Mouse (Mus musculus): ENCODE measurements around the gene Myrip. TPM values are rescaled to one million over a fixed set of nuclear protein-coding genes. Genes with fewer than 3 reads are reported as not detected.

Myrip gene
- polyA plus RNA-seq, 1 experiment from 2014 or later, result 0.30 TPM

DNA sequence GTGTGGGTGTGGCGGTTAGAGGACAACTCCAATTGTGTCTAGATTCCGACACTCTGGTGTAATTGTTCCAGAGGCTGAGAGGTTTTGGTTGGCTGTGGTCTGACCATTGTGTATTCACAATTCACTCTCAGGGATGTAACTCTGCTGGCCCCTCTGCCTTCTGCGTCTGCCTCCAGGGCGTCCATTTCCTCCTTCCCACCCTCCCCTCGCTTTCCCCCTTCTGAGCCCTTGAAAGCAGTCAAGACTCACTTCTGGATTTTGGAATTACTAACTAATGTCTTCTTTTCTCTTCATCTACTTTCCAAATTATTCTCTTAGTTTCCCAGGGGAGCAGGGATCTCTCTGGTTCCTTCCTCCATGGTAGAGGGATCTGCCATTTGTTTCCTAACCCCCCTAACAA, 8.8 kb upstream of the Myrip start:
- ATAC-seq (ENCODE audit: low FRiP score, low TSS enrichment), result no peak
- no peak overlapping the region for H3K4me2 ChIP-seq (replicated peaks; ENCODE audit: low read depth, low read length)
- H3K9ac ChIP-seq (replicated peaks; ENCODE audit: low read length), result no peak overlapping the region
- no peaks in the 10 kb centered on the region for H3K27me3 ChIP-seq (ENCODE audit: insufficient read depth, low read length)
- H3K4me1 ChIP-seq (ENCODE audit: insufficient read depth, low read length), result no peaks in the 10 kb centered on the region
- H3K9me3 ChIP-seq (ENCODE audit: low read length), result no peaks in the 10 kb centered on the region
- WGBS, result 68% methylated on average over 5 of the region's 5 CpGs
- H3K36me3 ChIP-seq (ENCODE audit: insufficient read depth, low read length), result no peaks in the 10 kb centered on the region
- H3K4me3 ChIP-seq (ENCODE audit: low read length), result no peak overlapping the region
- H3K27ac ChIP-seq (ENCODE audit: low read length), result no peak overlapping the region

DNA sequence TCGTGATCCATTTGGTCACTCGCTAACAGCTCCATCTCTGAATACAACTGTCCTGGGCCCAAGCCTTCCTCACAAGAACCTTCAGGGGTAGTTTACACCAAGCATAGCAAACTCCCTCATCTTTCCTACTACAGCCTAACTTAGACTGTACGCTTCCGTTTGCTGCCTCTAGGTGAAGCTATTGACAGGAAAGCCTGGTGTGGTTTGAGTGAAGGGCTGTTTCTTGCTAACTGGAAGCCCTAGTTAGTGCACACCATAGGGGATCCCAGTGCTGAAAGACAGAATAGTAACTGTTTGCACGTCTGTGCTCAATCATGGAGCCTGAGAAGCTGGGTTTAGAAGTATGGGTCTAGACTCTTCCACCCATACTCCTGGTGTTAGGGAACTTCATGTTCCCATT, 5.8 kb upstream of the Myrip start:
- Histone ChIP-seq H3K27ac (ENCODE audit: low read length) (no peak overlapping the region), H3K4me1 (ENCODE audit: insufficient read depth, low read length) (no peaks in the 10 kb centered on the region), H3K36me3 (ENCODE audit: insufficient read depth, low read length) (no peaks in the 10 kb centered on the region), H3K4me2 (replicated peaks; ENCODE audit: low read depth, low read length) (no peak overlapping the region), H3K27me3 (ENCODE audit: insufficient read depth, low read length) (no peaks in the 10 kb centered on the region), H3K9me3 (ENCODE audit: low read length) (no peaks in the 10 kb centered on the region), H3K9ac (replicated peaks; ENCODE audit: low read length) (no peak overlapping the region), H3K4me3 (ENCODE audit: low read length) (no peak overlapping the region)
- ATAC-seq (ENCODE audit: low FRiP score, low TSS enrichment), result no peak
- 76% methylated on average over 5 of the region's 5 CpGs for WGBS

DNA sequence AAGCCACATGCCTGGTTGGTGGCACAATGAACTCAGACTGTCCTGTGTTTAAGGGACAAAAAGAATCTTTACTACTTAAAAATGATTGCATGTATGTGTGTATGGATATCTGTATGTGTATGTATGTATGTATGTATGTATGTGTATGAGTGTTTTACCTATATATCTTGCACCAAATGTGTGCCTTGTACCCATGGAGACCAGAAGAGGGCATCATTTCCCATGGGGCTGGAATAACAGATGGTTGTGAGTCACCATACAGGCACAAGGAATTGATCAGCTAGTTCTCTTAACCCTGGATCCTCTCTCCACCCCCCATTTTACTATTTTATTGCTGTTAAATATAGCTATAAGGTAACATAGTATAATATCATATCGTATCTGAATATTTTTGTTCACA, 4.4 kb upstream of the Myrip start:
- WGBS, result 96% methylated on average over 1 of the region's 1 CpGs
- Histone ChIP-seq H3K9ac (replicated peaks; ENCODE audit: low read length) (no peak overlapping the region), H3K4me3 (ENCODE audit: low read length) (no peak overlapping the region), H3K27me3 (ENCODE audit: insufficient read depth, low read length) (peaks cover 2% of the 10 kb centered on the region; the same call in 1 of the 2 replicates), H3K4me1 (ENCODE audit: insufficient read depth, low read length) (no peaks in the 10 kb centered on the region), H3K27ac (ENCODE audit: low read length) (no peak overlapping the region), H3K36me3 (ENCODE audit: insufficient read depth, low read length) (no peaks in the 10 kb centered on the region), H3K4me2 (replicated peaks; ENCODE audit: low read depth, low read length) (no peak overlapping the region), H3K9me3 (ENCODE audit: low read length) (peaks cover 6% of the 10 kb centered on the region; the same call in 1 of the 2 replicates)
- no peak for ATAC-seq (ENCODE audit: low FRiP score, low TSS enrichment)

DNA sequence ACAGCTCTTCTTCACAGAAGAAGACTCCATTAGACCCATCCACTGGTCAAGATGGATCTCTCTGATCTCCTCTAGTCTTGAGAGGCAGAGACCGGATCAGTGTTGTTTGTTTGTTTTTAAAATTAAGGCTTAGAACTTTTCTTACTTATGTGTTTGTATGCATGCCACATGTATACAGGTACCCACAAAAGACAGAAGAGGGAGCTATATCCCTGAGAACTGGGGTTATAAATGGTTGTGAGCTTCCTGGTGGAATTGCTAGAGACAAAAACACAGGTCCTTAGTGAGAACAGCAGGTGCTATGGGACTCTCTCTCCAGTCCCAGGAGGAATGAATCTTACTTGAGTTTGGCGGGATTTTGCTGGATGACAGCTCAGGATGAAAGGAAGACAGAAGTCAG, 1.9 kb upstream of the Myrip start:
- H3K4me1 ChIP-seq (ENCODE audit: insufficient read depth, low read length), result peaks cover 11% of the 10 kb centered on the region; the same call in 1 of the 2 replicates
- no peak overlapping the region for H3K27ac ChIP-seq (ENCODE audit: low read length)
- H3K4me3 ChIP-seq (ENCODE audit: low read length), result no peak overlapping the region
- no peak overlapping the region for H3K9ac ChIP-seq (replicated peaks; ENCODE audit: low read length)
- no peak overlapping the region for H3K4me2 ChIP-seq (replicated peaks; ENCODE audit: low read depth, low read length)
- peaks cover 27% of the 10 kb centered on the region for H3K27me3 ChIP-seq (ENCODE audit: insufficient read depth, low read length)
- H3K36me3 ChIP-seq (ENCODE audit: insufficient read depth, low read length), result no peaks in the 10 kb centered on the region
- no peak for ATAC-seq (ENCODE audit: low FRiP score, low TSS enrichment)
- H3K9me3 ChIP-seq (ENCODE audit: low read length), result peaks cover 10% of the 10 kb centered on the region; the same call in 1 of the 2 replicates
- 61% methylated on average over 2 of the region's 2 CpGs for WGBS

DNA sequence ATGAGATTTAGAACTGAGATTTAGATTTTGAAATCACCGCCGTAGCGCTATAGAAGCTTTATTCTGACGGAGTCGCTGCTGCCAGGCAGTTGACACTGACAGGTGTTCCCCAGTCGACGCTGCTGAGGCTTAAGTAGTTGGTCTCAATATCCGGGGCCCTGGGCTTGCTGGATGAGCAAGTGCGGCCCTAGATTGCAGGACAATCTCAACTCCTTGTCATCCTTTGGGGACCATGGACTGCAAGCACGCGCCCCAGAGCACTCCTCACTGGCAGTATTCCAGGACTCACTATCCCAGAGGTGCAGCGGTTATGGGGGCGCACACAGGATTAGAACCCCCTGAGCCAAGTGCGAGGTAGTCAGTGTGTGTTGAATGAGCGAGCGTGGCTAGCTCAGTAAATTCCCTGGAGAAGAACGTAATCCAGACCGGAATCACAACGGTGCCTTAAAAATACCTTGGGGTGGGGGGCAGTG, 1.7 kb downstream of the Myrip start:
- Histone ChIP-seq H3K9ac (replicated peaks; ENCODE audit: low read length) (no peak overlapping the region), H3K4me1 (ENCODE audit: insufficient read depth, low read length) (peaks cover 12% of the 10 kb centered on the region; the same call in 1 of the 2 replicates), H3K27me3 (ENCODE audit: insufficient read depth, low read length) (peaks cover 59% of the 10 kb centered on the region), H3K4me2 (replicated peaks; ENCODE audit: low read depth, low read length) (peak overlapping the region; percentile 97), H3K9me3 (ENCODE audit: low read length) (peaks cover 10% of the 10 kb centered on the region; the same call in 1 of the 2 replicates), H3K4me3 (ENCODE audit: low read length) (peak overlapping the region; percentile 59), H3K27ac (ENCODE audit: low read length) (no peak overlapping the region), H3K36me3 (ENCODE audit: insufficient read depth, low read length) (no peaks in the 10 kb centered on the region)
- ATAC-seq (ENCODE audit: low FRiP score, low TSS enrichment), result peak; percentile 55
- 11% methylated on average over 19 of the region's 19 CpGs for WGBS

DNA sequence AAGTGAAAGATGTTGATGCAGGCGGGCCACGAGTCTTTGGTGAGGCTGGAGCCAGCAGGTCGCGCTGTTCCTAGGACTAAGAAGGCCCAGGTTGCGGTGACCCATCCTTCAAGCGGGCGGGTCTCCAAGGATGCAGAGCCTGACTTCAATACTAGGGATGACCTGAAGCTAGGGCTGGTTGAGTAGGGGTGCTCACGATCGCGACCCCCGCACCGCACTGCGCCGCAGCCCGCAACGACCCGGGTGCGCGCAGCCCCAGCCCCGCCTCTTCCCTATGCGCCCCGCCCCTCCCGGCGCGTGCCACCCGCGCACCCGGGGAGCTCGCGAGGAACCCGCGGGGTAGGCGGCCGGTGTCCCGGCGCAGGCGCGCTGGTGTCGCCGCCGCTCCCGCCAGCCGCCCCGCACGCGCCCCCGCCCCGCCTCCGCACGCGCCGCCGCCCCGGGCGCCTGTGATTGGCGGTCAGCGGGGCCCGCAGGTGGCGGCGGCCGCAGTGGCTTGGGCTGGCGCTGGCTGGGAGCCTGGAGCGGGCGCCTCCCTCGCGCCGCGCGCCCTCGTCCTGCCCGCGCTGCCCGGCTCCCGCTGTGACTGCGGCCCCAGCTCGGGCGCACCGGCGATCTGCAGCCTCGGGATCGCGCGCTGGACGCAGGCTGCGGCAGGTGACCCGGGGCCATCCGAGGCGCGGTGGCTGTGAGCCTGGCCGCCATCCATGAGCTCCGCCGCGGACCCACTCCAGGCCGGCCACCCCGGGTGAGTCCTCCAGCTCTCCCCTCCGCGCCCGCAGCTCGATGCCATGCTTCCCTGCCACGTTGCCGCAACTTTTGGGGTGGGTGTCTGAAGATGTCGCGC, 2.4 kb downstream of the Myrip start:
- Histone ChIP-seq H3K9me3 (ENCODE audit: low read length) (peaks cover 10% of the 10 kb centered on the region; the same call in 1 of the 2 replicates), H3K27me3 (ENCODE audit: insufficient read depth, low read length) (peaks cover 59% of the 10 kb centered on the region), H3K4me2 (replicated peaks; ENCODE audit: low read depth, low read length) (peak overlapping the region; percentile 97), H3K4me3 (ENCODE audit: low read length) (peak overlapping the region; percentile 59), H3K9ac (replicated peaks; ENCODE audit: low read length) (peak overlapping the region; percentile 26; the same call in 1 of the 2 replicates), H3K36me3 (ENCODE audit: insufficient read depth, low read length) (no peaks in the 10 kb centered on the region), H3K4me1 (ENCODE audit: insufficient read depth, low read length) (peaks cover 12% of the 10 kb centered on the region; the same call in 1 of the 2 replicates), H3K27ac (ENCODE audit: low read length) (no peak overlapping the region)
- under 1% methylated on average over 72 of the region's 103 CpGs for WGBS
- ATAC-seq (ENCODE audit: low FRiP score, low TSS enrichment), result peak; percentile 81

DNA sequence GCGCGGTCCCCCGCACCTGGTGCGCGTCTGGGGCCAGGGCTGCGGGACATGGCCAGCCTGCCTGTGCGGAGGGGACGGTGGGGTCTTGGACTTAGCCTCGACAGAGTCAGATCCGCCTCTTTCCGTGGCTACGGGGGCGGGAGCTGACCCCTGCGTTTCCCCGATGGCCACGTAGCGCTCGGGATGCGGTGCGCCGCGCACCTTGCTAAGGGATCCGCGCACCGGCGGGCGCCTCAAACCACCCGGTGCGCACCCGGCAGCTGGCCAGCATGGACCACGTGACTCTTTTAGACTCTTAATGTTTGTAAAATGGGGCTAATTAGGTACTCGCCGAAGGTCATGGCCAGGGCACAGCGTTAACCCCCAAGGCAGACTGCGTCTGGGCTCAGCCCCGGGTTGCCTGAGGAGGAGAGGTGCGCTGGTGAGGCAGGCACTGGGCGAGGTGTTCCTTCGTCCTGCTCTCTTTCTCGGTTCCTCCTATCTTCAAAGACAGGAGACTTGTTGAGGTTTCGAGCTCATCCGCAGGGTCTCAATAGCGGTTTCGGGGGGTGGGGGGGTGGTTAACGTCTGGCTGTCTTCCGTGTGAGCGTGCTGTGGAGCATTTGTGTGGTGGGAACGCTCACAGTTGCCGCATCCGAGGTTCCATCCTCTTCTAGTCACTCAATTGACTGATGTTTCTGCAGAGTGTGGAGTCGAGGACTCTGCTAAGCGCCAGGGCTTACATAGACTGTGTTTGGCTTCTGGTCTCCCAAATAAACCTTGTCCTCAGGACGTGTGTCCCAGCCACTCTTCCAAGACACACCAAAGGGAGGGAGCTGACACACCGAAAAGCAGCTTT, 3.2 kb downstream of the Myrip start:
- H3K9ac ChIP-seq (replicated peaks; ENCODE audit: low read length), result no peak overlapping the region; the same call in 1 of the 2 replicates
- ATAC-seq (ENCODE audit: low FRiP score, low TSS enrichment), result no peak

DNA sequence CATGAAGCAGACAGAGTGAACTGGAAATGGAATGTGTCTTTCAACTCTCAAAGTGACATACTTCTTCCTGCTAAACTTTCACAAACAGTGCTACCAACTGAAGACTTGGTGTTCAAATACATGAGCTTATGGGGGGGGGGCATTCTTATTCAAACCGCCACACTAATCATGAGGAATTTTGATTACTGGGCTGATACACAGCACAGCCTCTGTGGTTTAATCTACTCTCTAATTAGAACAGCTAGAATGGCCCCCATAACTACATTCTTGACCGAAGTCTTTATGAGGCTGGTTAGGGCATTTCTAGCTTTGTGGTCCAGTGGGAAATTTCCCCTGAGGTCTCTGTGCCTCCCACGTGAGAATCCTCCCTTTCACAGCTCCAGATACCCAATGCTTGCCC, 13.9 kb downstream of the Myrip start:
- Histone ChIP-seq H3K9me3 (ENCODE audit: low read length) (no peaks in the 10 kb centered on the region), H3K4me1 (ENCODE audit: insufficient read depth, low read length) (no peaks in the 10 kb centered on the region), H3K27me3 (ENCODE audit: insufficient read depth, low read length) (no peaks in the 10 kb centered on the region), H3K4me3 (ENCODE audit: low read length) (no peak overlapping the region), H3K4me2 (replicated peaks; ENCODE audit: low read depth, low read length) (no peak overlapping the region), H3K36me3 (ENCODE audit: insufficient read depth, low read length) (no peaks in the 10 kb centered on the region), H3K27ac (ENCODE audit: low read length) (no peak overlapping the region), H3K9ac (replicated peaks; ENCODE audit: low read length) (no peak overlapping the region)
- ATAC-seq (ENCODE audit: low FRiP score, low TSS enrichment), result no peak
- WGBS, result 40% methylated on average over 3 of the region's 3 CpGs

More for the DNA sequence above, 3.2 kb downstream of the Myrip start:
- Histone ChIP-seq H3K36me3 (ENCODE audit: insufficient read depth, low read length) (no peaks in the 10 kb centered on the region), H3K4me3 (ENCODE audit: low read length) (peak overlapping the region; percentile 59), H3K9me3 (ENCODE audit: low read length) (peaks cover 12% of the 10 kb centered on the region; the same call in 1 of the 2 replicates), H3K27ac (ENCODE audit: low read length) (no peak overlapping the region), H3K27me3 (ENCODE audit: insufficient read depth, low read length) (peaks cover 59% of the 10 kb centered on the region), H3K4me1 (ENCODE audit: insufficient read depth, low read length) (peaks cover 12% of the 10 kb centered on the region; the same call in 1 of the 2 replicates), H3K4me2 (replicated peaks; ENCODE audit: low read depth, low read length) (peak overlapping the region; percentile 97)
- 2% methylated on average over 54 of the region's 54 CpGs for WGBS

DNA sequence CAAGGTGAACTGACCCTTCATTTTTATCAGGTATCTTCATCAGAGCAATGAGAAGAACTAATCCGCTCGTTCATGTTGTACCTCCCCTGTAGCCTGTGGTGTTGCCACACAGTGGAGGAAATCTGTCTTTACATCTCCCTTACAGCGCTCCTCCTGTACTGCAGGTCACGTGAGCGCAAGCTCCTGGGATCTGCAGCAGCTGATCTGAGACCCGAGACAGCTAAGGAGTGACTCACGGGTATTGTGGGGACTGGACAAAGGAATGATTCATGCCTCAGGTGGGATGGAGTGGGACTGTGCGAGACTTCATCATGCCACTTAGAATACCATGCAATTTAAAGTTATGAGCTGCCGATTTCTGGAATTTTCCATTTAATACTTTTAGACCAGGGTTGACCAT, 17.8 kb downstream of the Myrip start:
- Histone ChIP-seq H3K27ac (ENCODE audit: low read length) (no peak overlapping the region), H3K27me3 (ENCODE audit: insufficient read depth, low read length) (no peaks in the 10 kb centered on the region), H3K9ac (replicated peaks; ENCODE audit: low read length) (no peak overlapping the region), H3K36me3 (ENCODE audit: insufficient read depth, low read length) (no peaks in the 10 kb centered on the region), H3K4me1 (ENCODE audit: insufficient read depth, low read length) (no peaks in the 10 kb centered on the region), H3K4me2 (replicated peaks; ENCODE audit: low read depth, low read length) (no peak overlapping the region), H3K4me3 (ENCODE audit: low read length) (no peak overlapping the region), H3K9me3 (ENCODE audit: low read length) (no peaks in the 10 kb centered on the region)
- no peak for ATAC-seq (ENCODE audit: low FRiP score, low TSS enrichment)
- 81% methylated on average over 9 of the region's 9 CpGs for WGBS
